Mouse (Mus musculus) heart, postnatal 36 days (tissue): ENCODE measurements around the gene Ndc1. TPM values are rescaled to one million over a fixed set of nuclear protein-coding genes. Genes with fewer than 3 reads are reported as not detected.
"Not testable (repeated sequence)": the region's sequence is repeated elsewhere in the genome, so short reads cannot be mapped to it uniquely, and the experiment has no call there.

Experiments
- DNase-seq, 2 experiments: peaks; one replicate each; pipeline ENCODE4 v3.0.0; 2021 to 2022
- intact Hi-C: fragments of 180-260 bp; cut with DNase I; formaldehyde crosslinking; loops from one replicate; pipeline ENCODE4 v1.15.1; 2025
- total RNA-seq, 2 experiments: library from RNA; stranded (reverse); gene quantifications; 2 replicates each; pipeline ENCODE4 v1.2.3; 2021

Gene Ndc1
- total RNA-seq = 10 to 100 TPM; 10.4 to 11.9 TPM

DNA sequence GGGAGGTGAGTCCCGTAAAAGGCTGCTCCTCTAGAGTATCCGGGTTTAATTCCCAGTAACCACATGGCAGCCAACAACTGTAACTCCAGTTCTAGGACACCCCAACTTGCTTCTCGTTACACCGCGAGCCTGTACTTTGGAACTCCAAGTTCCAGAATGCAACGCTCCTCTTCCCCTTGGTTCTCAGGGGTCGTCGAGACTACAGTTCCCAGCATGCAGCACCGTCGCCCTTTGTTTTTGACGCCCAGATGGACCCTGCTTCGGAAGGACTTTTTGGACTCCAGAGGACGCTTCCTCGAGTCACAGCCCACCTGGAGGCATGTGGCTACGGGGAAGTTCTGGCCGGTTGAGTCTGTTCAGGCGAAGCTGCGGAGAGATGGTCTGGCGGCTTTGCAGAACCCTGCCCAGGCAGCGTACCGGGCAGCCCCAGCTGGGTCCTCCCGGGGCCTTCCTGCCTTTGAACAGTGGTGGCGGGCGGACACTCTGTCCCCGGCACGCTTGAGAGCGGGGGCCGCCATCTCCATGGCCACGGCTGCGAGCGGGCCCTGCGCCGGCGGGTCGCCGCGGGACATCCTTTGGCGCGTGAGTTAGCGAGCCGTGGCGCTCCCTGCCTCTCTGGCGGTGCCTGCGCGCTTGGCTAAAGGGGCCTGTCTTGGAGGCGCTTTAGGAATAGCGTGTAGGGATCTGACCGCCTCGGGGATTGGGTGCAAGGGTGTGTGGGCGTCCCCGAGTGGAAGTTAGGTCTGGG lies at the start of gene Ndc1:
Gene Ndc1, plus strand, starts transcription at position 218 of the 748 bp plus-strand sequence.
- intact Hi-C loops = loop anchor here (2.0 to 5.0 kb wide), 3 partner anchors 51 to 190 kb away; partner anchors contain the start of genes Hspb11, Lrrc42, Tceanc2 and Tmem59
- peak; percentile 82 to 93 for DNase-seq

DNA sequence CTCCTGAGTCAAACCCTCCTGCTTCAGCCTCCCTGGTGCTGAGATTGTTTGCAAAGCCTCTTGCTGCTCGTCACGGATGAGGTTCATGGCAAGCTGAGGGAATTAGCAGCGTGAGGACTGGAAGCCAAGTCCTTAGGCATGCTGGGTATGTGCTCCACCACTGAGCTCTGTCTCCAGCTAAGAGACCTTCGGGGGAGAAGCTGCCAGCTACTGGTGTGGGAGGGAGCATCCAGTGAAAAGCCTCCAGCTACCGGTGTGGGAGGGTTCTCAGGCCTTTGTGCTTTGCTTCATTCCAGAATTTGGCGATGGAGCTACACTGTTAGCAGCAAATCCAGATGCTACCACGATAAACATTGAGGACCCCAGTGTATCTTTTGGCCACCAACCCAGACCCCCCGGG lies 48.9 kb upstream of the Ndc1 start:
- intact Hi-C loops = no loop called here
- DNase-seq = no peak

DNA sequence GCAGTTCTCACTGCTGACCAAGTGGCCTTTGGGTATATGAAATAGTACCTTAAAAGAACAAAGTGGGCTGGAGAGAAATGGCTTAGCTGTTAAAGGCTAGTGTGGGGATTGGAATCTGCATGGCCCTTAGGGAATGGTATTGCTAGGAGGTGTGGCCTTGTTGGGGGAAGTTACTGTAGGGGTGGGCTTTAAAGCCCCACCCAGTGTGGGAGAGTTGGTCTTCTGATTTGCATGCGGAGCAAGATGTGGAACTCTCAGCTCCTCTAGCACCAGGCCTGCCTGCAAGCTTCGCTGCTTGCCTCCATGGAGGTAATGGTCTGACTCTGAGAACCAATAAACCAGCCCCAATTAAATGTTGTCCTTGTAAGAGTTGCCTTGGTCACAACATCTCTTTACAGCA lies 46.5 kb upstream of the Ndc1 start:
- DNase-seq = no peak
- intact Hi-C loops = no loop called here

DNA sequence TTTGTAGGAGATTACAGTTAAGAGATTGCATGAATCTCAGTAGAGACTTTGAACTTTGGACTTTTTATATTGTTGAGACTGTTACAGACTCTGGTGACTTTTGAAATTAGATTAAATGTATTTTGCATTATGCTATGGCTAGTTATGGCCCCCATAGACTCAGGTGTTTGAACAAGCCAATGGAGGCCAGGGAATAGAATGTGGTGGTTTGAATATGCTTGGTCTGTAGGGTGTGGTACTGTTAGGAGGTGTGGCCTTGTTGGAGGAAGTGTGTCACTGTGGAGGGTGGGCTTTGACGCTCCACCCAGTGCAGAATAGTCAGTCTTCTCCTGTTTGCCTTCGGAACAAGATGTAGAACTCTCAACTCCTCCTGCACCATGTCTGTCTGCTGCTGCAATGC lies 44.5 kb upstream of the Ndc1 start:
- no peak for DNase-seq
- intact Hi-C loops = no loop called here

DNA sequence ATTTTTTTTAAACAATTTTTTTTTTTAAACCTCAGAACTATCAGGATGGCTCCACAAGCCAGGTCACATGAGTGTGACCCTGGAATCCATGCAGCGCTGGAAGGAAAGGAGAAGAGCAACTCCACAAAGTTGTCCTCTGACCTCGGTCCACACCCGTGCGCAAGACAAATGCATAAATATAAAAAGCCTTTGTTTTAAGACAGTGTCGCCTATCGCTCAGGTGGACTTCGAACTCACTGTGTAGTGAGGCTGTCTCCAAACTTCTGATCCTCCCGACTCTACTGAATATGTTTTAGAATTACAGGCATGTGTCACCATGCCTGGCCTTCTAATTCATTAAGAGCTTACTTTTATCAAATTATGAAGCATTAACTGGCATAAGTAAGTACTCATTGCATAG lies 39.1 kb upstream of the Ndc1 start:
- intact Hi-C loops = no loop called here
- DNase-seq = no peak

DNA sequence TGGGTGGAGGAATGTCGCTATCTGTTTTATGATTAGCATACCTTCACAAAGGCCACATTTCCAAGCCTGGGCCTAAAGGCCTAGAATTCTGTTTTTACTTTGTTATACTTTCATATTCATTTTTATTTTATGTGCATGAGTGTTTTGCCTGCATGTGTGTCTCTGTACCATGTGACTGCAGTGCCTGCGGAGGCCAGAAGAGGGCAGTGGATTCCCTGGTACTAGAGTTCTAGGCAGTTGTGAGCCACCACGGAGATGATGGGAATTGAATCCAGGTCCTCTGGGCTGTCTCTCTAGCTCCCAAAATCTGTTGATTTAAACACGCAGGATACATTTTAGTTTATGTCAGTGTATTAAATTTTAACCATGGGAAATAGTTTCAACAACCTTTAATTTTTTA lies 34.1 kb upstream of the Ndc1 start:
- no peak for DNase-seq
- intact Hi-C loops = no loop called here

DNA sequence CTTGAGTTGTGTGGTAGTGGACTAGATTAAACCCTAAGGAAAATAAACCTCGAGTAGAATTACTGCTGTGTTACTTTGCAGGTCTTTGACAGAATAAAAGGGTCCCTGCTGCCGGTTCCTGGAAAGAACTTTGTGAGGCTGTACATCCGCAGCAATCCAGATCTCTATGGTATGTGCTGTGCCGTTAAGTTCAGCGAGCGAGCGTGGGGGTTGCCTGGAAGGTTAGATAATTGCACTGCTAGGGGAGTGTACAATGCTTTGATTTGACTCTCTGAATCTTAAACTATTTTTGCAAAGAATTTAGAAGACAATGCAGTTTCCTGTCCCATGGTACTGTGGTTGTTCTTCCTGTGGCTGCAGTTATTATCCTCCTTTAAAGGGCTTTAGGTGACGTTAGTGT lies 31.2 kb upstream of the Ndc1 start:
- intact Hi-C loops = no loop called here
- DNase-seq = no peak

DNA sequence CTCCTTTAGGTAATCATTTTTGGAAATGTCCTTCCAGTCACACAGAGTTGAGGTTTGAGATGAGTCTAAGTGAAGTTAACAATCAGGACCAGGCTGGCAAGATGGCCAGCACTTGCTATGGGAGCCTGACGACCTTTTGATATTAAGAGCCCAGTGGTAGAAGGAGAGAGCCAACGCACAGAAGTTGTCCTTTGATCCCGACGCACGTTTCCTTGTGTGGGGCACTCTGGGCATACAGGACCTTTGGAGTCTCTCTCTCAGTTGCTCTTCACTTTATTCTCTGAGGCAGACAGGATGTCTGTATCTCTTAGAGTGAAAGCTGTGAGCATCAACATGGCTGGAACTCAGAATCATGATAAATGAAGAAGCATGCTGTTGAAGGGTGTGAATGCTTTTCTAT lies 30.1 kb upstream of the Ndc1 start:
- no peak for DNase-seq
- intact Hi-C loops = no loop called here

DNA sequence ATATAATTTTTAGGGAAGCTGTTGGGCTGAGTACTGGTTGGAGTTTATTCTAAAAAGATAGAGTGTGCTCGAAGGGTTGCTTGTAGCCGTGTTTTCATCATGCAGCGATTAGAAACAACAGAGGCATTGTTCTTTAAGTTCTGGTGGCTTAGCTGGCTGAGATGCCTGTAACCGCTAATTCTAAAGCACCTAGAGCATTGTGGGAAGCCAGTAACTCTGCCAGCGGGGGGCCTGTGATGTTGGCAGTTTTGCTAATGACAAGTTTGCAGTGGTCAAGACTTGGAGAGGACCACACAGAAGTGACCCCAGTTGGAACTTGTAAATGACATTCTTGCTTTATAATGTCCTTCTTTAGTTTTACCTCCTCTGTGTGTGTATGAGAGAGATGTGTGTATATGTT lies 26.2 kb upstream of the Ndc1 start:
- intact Hi-C loops = no loop called here
- no peak for DNase-seq

DNA sequence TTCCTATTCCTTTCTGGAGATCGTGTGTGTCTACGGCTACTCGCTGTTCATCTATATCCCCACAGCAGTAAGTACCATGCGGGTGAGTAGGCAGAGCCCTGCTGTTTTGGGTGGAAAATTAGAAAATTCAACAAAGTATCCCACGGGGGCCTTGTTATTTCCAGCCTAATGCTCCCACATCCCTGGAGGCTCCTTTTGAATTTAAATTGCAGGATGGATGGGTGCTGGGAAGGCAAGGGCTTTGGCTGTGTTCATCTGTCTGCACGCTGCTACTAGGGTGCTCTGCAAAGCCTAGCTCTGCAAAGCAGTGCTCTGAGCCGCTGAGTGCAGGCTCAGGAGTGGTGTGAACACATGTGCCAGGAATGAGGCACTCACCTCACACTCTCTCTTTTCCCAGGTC lies 23.0 kb upstream of the Ndc1 start:
- intact Hi-C loops = loop anchor here (5.0 kb wide), 1 partner anchor 147 kb away; no protein-coding TSS in a partner anchor

DNA sequence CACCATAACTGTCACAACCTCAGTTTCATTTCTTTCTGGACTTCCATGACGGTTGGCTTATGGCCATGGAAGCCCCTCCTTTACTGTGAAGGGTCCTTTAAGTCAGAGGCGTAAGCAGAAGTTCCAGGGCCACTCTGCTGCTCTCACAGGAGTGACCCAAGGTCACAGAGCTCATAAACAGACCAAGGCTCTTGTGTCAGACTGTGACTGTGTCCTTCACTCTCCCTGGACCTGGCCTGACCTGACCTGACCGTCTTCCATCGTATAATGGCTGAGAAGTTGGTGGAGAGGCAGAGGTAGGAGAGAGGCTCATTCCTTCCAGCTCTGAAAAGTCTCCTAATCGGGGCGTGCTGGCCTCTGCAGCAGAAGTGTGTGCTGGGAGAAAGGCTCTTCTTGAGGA lies 20.4 kb upstream of the Ndc1 start:
- intact Hi-C loops = loop anchor here (5.0 kb wide), 1 partner anchor 150 kb away; no protein-coding TSS in a partner anchor
- no peak for DNase-seq

More for the DNA sequence above, 23.0 kb upstream of the Ndc1 start:
- no peak for DNase-seq

DNA sequence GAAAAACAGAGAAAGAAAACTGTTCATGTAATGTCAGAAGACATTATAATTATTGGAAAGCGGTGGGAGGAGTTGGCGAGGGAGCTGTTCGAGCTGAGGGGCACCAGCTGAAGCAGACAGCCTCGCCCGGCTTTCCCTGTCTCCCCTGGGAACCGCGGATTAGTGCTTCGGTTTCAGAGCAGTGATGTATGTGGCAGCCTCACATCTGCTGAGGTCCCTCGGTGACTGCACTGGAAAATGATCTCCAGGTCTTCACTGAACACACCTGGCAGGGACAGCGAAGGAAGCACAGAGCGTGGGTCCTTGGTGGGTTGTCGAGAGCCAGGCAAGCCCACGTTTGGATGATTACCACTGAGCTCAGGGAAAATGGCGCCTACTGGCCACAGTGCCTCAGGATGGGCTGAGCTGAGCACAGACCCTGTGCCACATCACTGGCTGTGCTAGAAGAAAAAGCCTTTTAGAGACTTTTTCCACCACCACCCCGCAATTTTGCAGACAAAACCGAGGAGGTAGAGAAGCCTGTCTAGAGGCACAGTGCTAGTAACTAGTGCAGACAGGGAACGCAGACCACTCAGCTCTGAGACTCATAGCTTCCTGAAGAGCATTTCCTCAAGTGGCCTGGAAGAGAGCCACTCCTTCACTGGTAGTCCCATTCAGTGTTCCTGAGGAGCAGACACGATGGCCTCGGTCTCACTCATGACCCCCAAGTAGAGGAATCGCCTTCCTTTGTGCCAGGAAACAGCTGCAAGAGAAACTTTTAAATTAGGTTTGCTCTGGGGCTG lies 18.9 kb upstream of the Ndc1 start:
- intact Hi-C loops = loop anchor here (1.0 to 5.0 kb wide), 2 partner anchors 98 to 151 kb away; no protein-coding TSS in a partner anchor
- no peak for DNase-seq

DNA sequence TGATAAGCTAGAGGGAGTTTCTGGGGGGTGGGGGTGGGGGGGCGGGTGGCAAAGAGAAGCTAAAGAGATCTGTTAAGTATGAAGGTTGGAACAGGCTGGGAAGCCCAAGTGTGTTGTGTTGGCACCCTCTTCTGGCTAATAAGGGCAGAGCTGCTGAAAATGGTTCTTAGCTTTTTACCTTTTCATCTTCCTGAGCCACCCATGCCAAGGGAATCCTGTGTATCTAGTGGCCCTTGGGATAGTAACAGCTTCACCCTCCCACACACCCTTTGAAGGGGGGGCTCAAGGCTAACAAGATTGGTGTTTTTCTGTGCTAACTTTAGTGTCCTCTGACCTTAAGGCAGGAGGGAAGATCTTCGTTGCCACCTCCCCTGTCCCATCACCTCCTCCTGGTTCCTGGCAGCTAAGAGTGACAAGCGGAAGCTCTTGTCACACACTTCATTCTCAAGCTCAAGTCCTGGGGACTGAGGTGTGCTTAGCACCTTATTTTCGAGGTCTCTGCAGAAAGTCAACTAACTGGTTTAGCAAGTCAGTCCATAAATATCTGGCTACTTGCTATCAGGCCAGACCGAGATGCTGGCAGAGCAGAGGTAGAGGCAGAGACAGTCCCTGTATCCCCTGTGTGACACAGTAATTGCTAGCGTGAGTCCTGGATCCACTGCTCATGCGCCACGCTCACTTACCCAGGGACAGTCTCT lies 18.1 kb upstream of the Ndc1 start:
- peak in 1 of 2 experiments; percentile 6 for DNase-seq
- intact Hi-C loops = loop anchor here (1.0 to 5.0 kb wide), 2 partner anchors 99 to 152 kb away; no protein-coding TSS in a partner anchor

DNA sequence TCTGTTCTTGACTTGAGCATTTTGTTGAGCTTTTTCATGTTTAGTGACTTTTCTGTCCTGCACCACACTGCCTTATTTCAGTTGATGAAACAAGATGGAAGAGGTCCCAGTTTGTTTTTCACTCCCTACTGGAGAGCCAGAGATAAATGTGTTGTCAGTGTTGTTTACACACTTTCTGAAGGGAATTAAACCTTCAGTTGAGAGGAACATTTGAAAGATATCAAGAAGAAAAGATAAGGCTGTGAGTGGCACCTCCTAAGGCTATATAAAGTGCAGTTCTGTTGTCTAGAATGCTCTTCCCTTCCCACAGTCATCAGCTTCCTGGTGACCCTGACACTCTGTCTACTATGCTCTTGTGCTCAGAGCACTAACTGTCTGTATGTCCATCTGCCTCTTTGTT lies 16.2 kb upstream of the Ndc1 start:
- intact Hi-C loops = no loop called here
- DNase-seq = no peak

DNA sequence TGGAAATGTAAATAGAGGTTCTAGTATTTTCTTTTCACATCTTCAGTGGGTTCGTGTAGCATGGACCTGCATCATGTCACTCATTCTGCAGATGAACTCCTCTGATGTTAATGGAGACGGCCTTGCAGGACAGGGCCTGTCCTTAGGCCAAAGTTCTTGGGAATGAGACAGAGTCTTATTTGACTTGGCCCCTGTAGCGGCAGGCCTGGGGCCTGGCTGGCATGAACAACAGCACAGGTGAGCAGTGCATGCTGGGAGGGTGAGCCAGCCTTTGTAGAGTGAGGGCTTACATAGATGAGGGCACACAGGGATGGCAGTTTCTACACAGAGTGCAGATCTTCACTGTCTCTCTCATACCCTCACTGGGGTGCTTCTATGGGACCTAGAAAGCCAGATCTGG lies 14.0 kb upstream of the Ndc1 start:
- no peak for DNase-seq
- intact Hi-C loops = no loop called here

DNA sequence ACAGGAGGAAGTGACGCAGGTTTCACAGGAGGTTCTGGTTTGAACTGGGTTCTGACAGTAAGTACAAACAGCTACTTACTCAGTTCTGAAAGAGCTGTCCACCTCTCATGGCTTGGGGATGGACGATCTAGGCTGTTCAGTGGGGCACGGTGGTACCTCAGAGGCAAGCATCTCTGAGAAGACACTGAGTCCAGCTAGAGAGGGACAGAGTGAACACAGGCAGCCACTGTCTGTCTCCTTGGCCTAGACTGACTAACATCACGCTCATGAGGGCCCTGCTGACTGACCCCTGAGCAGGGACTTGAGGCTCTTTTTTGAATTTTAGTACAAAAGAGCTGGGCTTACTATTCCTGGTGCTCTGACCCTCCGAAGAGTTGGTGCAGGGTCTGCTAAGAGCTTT lies 13.5 kb upstream of the Ndc1 start:
- intact Hi-C loops = no loop called here
- DNase-seq = no peak

DNA sequence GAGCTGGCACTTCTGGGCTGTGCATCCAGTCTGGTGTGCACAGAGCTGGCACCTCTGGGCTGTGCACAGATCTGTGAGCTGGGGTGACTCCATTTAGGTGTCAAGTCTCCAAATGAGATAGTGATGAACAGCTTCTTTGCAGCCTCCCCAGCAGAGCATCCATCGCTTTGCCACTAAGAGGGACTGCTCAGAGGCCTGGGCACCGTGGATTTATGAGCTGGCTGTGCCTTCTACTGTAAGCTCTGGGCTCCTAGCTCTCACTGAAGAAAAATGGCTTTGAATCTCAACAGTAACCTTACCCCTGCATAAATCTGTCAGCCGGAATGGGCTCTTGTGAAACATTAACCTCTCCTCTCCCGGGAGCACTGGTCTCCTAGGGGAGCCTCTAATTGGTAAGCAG lies 13.0 kb upstream of the Ndc1 start:
- intact Hi-C loops = no loop called here
- no peak for DNase-seq

DNA sequence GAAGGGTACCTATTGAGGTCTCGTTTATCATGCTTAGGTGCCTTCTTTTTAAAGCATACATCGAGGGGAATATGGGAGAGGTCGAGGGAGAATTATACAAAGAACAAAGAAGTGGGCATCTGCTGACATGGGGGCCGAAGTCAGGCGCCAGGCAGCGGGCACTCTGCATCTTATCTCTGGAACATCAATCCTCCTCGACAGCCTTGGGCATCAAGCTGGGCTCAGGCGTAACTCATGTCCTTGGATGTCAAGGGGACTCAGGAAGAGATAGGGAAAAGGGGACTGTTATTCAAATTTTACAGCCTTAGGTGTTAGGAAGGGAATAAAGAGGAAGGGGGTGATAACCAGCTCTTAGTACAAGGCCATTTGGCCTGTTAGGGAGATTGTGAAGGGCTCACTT lies 10.4 kb upstream of the Ndc1 start:
- DNase-seq, intact Hi-C loops: not testable (repeated sequence)

DNA sequence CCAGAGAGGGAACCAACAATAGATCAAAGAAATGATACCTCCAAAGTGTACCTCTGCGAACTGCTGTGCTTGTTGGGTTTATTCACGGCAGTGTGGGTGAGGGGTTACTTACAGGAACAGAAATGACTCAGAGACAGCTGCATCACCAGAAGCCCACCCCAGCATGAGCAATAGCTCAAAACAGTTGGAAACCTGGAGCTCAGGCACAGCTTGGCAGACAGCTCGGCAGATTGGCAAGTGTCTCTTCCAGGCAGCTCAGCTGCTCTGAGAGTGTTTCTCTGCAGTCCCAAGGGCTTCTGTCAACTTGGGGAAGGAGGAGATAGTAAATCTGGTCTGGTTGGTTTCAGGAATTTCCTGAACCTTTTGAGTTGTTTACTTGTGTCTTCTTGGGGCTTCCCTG lies 9.1 kb upstream of the Ndc1 start:
- intact Hi-C loops = no loop called here

DNA sequence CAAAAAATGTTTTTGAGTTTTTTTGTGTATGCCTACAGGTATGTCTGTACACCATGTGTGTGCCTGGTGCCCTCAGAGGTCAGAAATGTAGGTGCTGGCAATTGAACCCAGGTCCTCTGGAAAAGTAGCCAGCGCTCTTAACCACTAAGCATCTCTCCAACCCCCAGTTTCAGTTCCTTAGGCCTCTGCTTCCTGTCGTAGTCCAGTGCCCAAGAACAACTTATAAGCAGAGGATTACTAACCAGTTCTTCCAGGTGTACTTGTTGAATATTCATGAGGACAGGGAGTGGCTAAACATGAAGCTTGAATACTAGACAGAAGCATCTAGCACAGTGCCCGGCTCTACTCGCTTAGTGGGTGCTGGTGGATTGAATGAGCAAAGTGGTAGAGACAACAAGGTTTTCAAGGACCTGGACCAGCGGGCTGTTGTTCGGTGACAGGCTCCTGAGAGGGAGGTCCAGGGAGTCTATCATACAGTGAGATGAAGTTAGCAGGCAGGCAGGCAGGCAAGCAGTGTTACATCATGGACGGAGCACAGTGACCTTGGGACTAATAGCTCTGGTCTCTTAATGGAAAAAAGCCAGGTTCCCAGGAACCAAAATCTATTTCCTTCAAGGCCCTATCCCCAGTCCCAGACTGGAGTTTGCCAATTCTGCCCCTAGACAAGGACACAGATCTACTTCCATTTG lies 7.0 kb upstream of the Ndc1 start:
- intact Hi-C loops = no loop called here
- no peak for DNase-seq

More for the DNA sequence above, 9.1 kb upstream of the Ndc1 start:
- DNase-seq = no peak

DNA sequence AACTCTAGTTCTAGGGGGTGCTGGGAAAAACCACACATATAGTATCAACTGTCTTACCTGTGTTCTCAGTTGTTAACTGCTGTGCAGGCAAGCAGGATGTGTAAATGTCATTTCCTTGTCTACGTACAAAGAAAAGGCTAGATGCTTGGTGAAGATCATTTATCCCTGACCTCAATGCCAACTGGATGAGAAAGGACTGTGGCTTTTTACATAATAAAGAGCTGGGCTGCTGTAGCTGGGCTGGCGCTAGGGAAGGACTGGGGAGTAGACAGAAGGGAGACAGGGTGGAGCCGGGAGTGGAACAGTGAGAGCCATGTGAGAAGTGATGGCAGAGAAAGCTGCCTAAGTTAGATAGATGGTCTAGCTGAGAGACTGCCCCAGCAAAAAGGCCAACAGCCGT lies 4.8 kb upstream of the Ndc1 start:
- intact Hi-C loops = no loop called here
- DNase-seq = no peak
